Mouse (Mus musculus): ENCODE data around the gene Rptor. TPM values are rescaled to one million over a fixed set of nuclear protein-coding genes. Genes with fewer than 3 reads are reported as not detected.
A peak's percentile ranks its signal among the peaks of the same experiment; 100 is the strongest.

The Rptor gene
- polyA plus RNA-seq, 1 experiment from 2014 or later = 17.7 TPM

DNA sequence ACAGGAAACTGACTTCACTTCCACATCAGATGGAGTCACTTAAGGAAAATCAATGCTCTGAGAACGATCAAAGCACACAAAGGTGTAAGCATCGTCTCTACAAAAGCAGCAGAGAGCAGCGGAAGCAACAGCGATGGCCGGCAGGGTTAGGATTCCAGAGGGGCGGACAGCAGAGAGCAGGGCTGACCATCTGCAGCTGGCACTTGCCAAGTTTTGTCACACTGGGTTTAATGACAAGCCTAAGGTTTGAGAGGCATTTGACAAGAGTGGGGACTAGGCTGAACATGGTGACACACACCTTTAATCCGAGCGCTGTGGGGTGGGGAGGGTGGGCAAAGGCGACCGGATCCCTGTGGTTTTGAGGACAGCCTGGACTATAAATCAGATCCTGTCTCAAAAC lies 329.1 kb downstream of the Rptor start:
- Histone ChIP-seq H3K4me3 (no peak overlapping the region), H3K4me2 (replicated peaks) (0 out of 2 replicates have a peak overlapping the region, but pooled peaks have one; percentile 0), H3K9ac (no peak overlapping the region), H3K9me3 (peaks cover 4% of the 10 kb centered on the region; the same call in 1 of the 2 replicates), H3K27me3 (no peaks in the 10 kb centered on the region), H3K4me1 (peaks cover 17% of the 10 kb centered on the region), H3K27ac (peak overlapping the region; percentile 20; the same call in 1 of the 2 replicates), H3K36me3 (no peaks in the 10 kb centered on the region)
- no peak for ATAC-seq (ENCODE audit: insufficient number of reproducible peaks, insufficient read depth, low FRiP score, low TSS enrichment)
- WGBS = 68% methylated on average over 10 of the region's 10 CpGs

DNA sequence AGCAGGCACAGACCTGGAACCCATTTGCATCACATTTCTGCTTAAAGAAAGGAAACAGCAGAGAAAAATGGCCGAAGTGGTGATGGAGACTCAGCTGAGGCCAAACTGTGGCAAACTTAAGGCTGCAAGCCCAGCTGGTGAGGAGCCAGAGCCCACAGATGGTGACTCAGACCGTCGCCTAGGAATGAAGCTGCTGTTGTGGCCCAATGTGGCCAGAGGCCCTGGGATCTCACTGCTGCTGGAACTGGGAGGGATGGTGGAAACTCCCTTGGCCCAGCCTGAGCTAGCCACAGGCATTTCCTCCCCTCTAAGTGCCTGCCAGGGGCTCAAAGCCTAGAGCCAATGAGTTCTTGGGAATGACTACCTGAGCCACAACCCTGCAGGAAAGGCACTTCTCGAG lies 330.4 kb downstream of the Rptor start:
- ATAC-seq (ENCODE audit: insufficient number of reproducible peaks, insufficient read depth, low FRiP score, low TSS enrichment) = no peak
- no peaks in the 10 kb centered on the region for H3K27me3 ChIP-seq
- WGBS = 51% methylated on average over 4 of the region's 4 CpGs
- H3K4me2 ChIP-seq (replicated peaks) = no peak overlapping the region
- peaks cover 4% of the 10 kb centered on the region; the same call in 1 of the 2 replicates for H3K9me3 ChIP-seq
- no peak overlapping the region for H3K4me3 ChIP-seq
- H3K36me3 ChIP-seq = no peaks in the 10 kb centered on the region
- no peak overlapping the region for H3K27ac ChIP-seq
- no peak overlapping the region for H3K9ac ChIP-seq
- H3K4me1 ChIP-seq = peaks cover 30% of the 10 kb centered on the region

DNA sequence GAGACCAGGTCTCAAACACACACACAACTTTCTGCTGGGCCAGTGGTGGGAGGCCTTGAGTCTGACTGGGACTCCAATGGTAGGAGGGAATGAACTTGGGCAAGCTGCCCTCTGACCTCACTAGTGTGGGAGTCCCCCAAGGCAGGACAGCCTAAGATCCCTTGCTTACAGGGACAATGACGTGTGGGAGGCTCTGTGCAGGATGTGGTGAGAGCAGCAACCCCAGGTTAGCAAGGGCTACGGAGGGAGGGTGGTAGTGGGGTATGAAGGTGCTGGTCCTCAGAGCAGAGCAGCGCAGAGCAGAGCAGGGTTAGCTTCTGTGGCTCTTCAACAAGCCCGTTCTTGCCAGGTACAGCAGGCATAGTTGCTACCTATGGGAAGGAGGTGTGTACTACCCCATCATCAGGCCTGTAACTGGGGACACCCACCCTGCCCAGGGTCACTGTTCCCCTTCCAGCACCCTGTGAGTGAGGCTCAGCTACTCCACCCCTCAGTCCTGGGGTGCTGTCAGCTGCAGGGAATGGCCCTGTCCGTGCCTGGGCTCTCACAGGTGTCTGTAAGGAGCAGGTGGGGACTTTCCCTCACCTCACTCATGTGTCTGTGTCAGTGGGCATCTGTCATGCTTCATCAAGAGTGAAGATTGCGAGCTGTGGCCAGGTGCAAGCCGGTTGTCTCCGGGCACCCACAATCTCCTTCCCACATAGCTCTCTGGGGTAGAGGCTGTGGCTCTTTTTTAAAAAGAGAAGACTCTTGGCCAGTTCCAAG lies 331.3 kb downstream of the Rptor start:
- Histone ChIP-seq H3K4me1 (peaks cover 39% of the 10 kb centered on the region), H3K27me3 (no peaks in the 10 kb centered on the region), H3K9ac (no peak overlapping the region), H3K4me2 (replicated peaks) (no peak overlapping the region), H3K9me3 (peaks cover 4% of the 10 kb centered on the region; the same call in 1 of the 2 replicates), H3K36me3 (no peaks in the 10 kb centered on the region), H3K4me3 (no peak overlapping the region), H3K27ac (no peak overlapping the region)
- ATAC-seq (ENCODE audit: insufficient number of reproducible peaks, insufficient read depth, low FRiP score, low TSS enrichment) = no peak
- 76% methylated on average over 8 of the region's 8 CpGs for WGBS

DNA sequence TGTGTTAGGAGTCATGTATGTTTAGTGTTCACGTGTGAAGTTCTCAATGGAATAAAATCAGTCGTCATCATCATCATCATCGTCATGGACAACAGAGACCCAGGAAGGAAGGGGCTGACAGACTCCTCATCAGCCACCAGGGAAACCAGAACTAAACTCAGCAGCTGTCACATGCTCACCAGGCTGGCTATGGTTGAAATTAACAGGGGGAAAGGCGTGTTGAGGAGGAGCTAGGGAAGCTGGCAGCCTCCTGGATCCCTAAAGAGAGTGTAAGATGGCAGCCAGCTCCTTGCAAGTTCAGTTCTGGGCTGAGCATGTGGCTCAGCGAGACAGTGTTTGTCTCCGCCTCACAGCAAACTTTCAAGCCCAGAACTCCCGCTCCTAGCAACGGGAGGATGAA lies 332.1 kb downstream of the Rptor start:
- H3K4me1 ChIP-seq = peaks cover 47% of the 10 kb centered on the region
- H3K4me2 ChIP-seq (replicated peaks) = no peak overlapping the region
- no peak for ATAC-seq (ENCODE audit: insufficient number of reproducible peaks, insufficient read depth, low FRiP score, low TSS enrichment)
- no peaks in the 10 kb centered on the region for H3K36me3 ChIP-seq
- no peak overlapping the region for H3K4me3 ChIP-seq
- no peak overlapping the region for H3K9ac ChIP-seq
- 69% methylated on average over 8 of the region's 8 CpGs for WGBS
- H3K27ac ChIP-seq = no peak overlapping the region
- H3K9me3 ChIP-seq = peaks cover 4% of the 10 kb centered on the region; the same call in 1 of the 2 replicates
- H3K27me3 ChIP-seq = peaks cover 3% of the 10 kb centered on the region; the same call in 1 of the 2 replicates

DNA sequence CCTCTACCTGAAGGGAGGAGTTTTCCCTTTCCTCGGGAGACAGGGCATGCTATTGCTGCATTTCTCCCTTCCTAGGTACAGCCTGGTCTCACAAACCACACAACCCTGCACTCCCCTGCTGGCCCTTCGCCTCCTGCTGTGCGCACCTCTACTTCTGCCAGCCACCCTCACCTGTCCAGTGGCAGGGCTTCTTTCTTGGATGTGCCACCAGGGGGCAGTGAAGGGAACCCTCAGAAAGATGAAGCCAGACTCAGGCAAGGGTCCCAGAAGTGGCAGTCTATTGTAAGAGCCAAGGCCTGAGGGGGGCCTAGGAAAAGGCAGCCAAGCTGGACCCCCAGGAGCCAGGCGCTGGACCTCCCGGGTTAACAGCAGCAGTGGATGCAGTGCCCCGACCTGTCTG lies 332.8 kb downstream of the Rptor start:
- no peak for ATAC-seq (ENCODE audit: insufficient number of reproducible peaks, insufficient read depth, low FRiP score, low TSS enrichment)
- Histone ChIP-seq H3K36me3 (no peaks in the 10 kb centered on the region), H3K4me2 (replicated peaks) (no peak overlapping the region), H3K27me3 (peaks cover 3% of the 10 kb centered on the region; the same call in 1 of the 2 replicates), H3K4me1 (peaks cover 54% of the 10 kb centered on the region), H3K4me3 (no peak overlapping the region), H3K9ac (no peak overlapping the region), H3K27ac (no peak overlapping the region), H3K9me3 (peaks cover 4% of the 10 kb centered on the region; the same call in 1 of the 2 replicates)
- 18% methylated on average over 6 of the region's 6 CpGs for WGBS

DNA sequence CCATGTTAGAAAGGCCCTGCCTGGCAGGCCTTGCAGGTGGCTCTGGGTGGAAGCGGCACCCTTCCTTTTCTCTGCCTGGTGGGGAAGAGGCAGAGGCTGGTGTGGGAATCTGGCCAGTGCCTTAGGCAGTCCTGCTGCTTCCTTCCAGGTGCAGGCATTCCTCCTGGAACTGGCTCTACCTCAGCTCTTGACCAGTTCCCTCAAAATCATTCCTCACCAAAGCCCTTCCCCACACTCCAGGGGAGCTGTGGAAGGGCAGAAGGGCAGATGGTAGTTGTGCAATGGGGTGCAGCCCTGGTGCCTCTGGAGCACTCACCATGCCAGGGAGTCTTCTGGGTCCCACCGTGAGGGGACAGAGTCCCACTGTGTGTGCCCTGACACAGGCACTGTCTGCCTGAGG lies 333.8 kb downstream of the Rptor start:
- Histone ChIP-seq H3K27me3 (peaks cover 3% of the 10 kb centered on the region; the same call in 1 of the 2 replicates), H3K36me3 (no peaks in the 10 kb centered on the region), H3K9ac (no peak overlapping the region), H3K27ac (peak overlapping the region; percentile 25), H3K4me2 (replicated peaks) (0 out of 2 replicates have a peak overlapping the region, but pooled peaks have one; percentile 1), H3K9me3 (no peaks in the 10 kb centered on the region), H3K4me1 (peaks cover 59% of the 10 kb centered on the region), H3K4me3 (no peak overlapping the region)
- no peak for ATAC-seq (ENCODE audit: insufficient number of reproducible peaks, insufficient read depth, low FRiP score, low TSS enrichment)
- 64% methylated on average over 2 of the region's 2 CpGs for WGBS

DNA sequence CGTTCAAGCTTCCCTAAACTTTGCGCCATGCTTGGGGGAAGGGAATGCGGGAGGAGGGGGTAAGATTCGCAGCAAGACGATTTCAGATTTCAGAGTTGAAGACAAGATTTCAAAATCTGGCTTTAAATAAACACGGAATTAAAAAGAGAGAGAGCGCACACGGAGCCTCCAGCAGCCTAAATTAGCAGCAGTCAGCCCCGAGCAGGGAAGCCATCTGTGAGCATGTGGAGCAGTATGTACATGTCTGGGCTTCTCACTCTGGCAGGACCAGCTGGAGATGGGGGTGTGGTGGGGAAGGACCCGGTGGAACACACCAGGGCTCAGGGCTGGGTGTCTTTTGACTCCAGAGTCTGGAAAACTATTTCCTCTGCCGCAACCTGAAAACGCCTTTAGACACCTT lies 334.5 kb downstream of the Rptor start:
- H3K4me3 ChIP-seq = no peak overlapping the region
- H3K36me3 ChIP-seq = no peaks in the 10 kb centered on the region
- no peak overlapping the region for H3K4me2 ChIP-seq (replicated peaks)
- H3K9ac ChIP-seq = no peak overlapping the region
- peak overlapping the region; percentile 25 for H3K27ac ChIP-seq
- 35% methylated on average over 12 of the region's 12 CpGs for WGBS
- 0 out of 2 replicates have a peak, but pooled peaks have one; percentile 55 for ATAC-seq (ENCODE audit: insufficient number of reproducible peaks, insufficient read depth, low FRiP score, low TSS enrichment)
- H3K27me3 ChIP-seq = peaks cover 3% of the 10 kb centered on the region; the same call in 1 of the 2 replicates
- H3K4me1 ChIP-seq = peaks cover 62% of the 10 kb centered on the region
- H3K9me3 ChIP-seq = no peaks in the 10 kb centered on the region

DNA sequence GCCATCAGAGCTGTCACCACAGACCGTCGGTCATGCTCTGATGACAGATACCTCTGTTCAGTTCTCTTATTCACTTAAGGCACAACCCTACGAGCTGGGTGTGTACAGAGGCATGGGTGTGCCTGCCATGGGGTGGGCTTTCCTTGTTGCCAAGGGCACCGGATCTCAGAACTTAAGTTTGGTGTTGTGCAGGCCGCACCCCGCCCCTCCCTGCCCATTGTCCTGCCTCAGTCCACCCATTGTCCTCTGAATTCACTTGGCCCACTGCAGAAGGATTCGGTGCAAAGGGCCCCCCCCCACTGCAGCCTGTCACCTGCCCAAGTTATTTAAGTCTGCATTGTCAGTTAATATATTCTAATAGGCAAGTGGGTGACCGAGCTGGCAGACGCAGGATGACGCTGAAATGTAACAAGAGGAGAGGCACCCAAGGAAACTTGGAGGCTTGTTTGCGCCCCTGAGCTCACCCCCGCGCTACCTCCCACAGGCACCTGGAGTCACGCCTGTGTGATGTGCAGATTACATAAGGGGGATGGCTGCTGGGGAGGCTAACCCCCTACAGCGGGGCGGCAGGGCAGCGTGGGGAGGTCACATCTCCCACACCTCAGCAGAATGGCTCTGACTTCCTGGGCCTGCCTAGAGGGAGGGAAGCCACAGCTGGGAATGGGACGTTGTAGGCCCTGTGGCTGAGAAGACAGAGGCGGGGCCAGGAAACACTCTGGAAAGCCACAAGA lies 335.2 kb downstream of the Rptor start:
- 0 out of 2 replicates have a peak overlapping the region, but pooled peaks have one; percentile 25 for H3K27ac ChIP-seq
- 62% methylated on average over 19 of the region's 19 CpGs for WGBS
- H3K9ac ChIP-seq = no peak overlapping the region
- ATAC-seq (ENCODE audit: insufficient number of reproducible peaks, insufficient read depth, low FRiP score, low TSS enrichment) = no peak
- H3K36me3 ChIP-seq = no peaks in the 10 kb centered on the region
- H3K4me3 ChIP-seq = no peak overlapping the region
- peaks cover 60% of the 10 kb centered on the region for H3K4me1 ChIP-seq
- H3K4me2 ChIP-seq (replicated peaks) = no peak overlapping the region
- H3K27me3 ChIP-seq = peaks cover 3% of the 10 kb centered on the region; the same call in 1 of the 2 replicates
- H3K9me3 ChIP-seq = no peaks in the 10 kb centered on the region

DNA sequence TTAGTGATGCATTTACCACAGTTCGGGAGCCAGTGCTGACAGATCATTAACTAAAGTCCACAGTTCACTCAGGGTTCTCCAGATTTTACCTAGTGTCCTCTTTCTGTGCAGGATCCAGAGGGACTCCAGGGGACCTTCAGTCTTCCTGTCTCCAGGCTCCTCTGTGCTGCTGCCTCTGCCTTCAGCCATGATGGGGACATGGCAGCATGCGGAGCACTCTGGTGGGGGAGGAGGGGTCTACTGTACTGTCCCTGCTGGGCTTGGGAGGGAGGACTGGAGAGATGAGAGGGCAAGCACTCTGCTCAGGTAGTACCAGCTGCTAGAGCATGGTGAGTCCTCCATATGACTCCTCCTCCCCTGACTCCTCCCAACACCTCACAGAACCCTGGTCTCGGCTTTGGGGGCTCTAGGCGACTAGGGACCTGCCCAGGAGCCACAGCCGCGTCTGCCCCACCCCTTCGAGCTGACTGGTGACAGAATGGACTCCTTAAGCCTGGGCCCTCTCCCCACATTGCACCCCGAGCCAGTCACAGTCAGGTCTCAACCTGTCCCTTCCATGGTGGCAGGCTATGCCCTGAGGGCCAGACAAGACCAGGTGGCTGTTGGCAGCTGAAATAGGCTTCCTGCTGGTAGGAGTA lies 336.5 kb downstream of the Rptor start:
- H3K27ac ChIP-seq = no peak overlapping the region; the same call in 1 of the 2 replicates
- no peaks in the 10 kb centered on the region for H3K9me3 ChIP-seq
- H3K4me3 ChIP-seq = no peak overlapping the region
- peaks cover 3% of the 10 kb centered on the region; the same call in 1 of the 2 replicates for H3K27me3 ChIP-seq
- no peaks in the 10 kb centered on the region for H3K36me3 ChIP-seq
- whole genome bisulfite sequencing = 42% methylated on average over 8 of the region's 8 CpGs
- peak overlapping the region; percentile 5; the same call in 1 of the 2 replicates for H3K9ac ChIP-seq
- H3K4me2 ChIP-seq (replicated peaks) = no peak overlapping the region
- no peak for ATAC-seq (ENCODE audit: insufficient number of reproducible peaks, insufficient read depth, low FRiP score, low TSS enrichment)
- peaks cover 68% of the 10 kb centered on the region for H3K4me1 ChIP-seq

DNA sequence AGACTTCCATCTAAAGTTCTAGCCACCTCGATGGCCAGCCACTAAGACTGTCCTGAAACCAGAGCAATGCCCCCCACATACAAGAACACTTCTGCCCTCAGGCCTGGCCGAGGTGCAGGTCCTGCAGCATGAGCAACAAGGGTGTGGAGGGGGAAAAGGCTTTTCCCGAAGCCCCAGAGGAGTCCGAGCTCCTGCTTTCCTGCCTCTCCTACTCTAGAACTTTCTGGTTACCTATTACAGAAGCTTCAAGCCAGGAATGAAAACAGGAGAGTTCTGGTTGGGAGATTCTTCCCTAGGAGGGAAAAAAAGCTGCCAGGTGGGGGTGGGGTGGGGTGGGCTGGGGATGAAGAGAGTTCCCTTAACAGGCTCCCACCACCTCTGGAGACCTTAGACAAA lies 337.0 kb downstream of the Rptor start:
- Histone ChIP-seq H3K36me3 (no peaks in the 10 kb centered on the region), H3K4me1 (peaks cover 73% of the 10 kb centered on the region), H3K27me3 (peaks cover 3% of the 10 kb centered on the region; the same call in 1 of the 2 replicates), H3K4me3 (no peak overlapping the region), H3K4me2 (replicated peaks) (no peak overlapping the region), H3K9me3 (no peaks in the 10 kb centered on the region), H3K27ac (no peak overlapping the region; the same call in 1 of the 2 replicates), H3K9ac (no peak overlapping the region)
- ATAC-seq (ENCODE audit: insufficient number of reproducible peaks, insufficient read depth, low FRiP score, low TSS enrichment) = no peak
- 47% methylated on average over 4 of the region's 4 CpGs for WGBS

DNA sequence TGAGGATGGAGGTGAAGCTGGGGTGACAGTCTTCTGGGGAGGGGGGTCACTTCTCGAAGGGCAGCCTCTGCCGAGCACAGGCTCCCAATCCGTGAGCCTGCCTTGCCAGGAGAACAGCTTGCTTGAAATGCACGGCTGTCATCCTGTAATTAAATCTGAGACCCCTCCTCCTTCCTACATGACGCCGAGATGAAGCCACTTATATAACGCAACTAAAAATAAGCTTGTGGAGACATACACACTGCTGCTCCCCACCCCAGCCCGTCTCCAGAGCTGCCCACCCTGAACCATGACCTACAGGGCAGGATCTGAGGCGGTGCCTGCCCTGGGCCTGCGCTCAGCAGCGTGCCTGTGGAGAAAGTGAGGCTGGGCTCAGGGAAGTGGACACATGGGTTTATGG lies 337.4 kb downstream of the Rptor start:
- H3K27me3 ChIP-seq = peaks cover 3% of the 10 kb centered on the region; the same call in 1 of the 2 replicates
- WGBS = 51% methylated on average over 11 of the region's 11 CpGs
- no peak overlapping the region for H3K9ac ChIP-seq

More for the DNA sequence above, 337.4 kb downstream of the Rptor start:
- peak overlapping the region; percentile 17; the same call in 1 of the 2 replicates for H3K4me2 ChIP-seq (replicated peaks)
- H3K9me3 ChIP-seq = no peaks in the 10 kb centered on the region
- H3K4me3 ChIP-seq = no peak overlapping the region
- ATAC-seq (ENCODE audit: insufficient number of reproducible peaks, insufficient read depth, low FRiP score, low TSS enrichment) = no peak
- peaks cover 77% of the 10 kb centered on the region for H3K4me1 ChIP-seq
- H3K27ac ChIP-seq = no peak overlapping the region
- H3K36me3 ChIP-seq = no peaks in the 10 kb centered on the region

Data from embryonic facial prominence, embryonic 12.5 days (tissue).